Comparison of ENCODE assay signal across 9 mouse cellular contexts in genomic region chr17:42310136-42310535, GRCm38 (mm10). TPM values are rescaled to one million over a fixed set of nuclear protein-coding genes. Genes with fewer than 3 reads are reported as not detected.
"Had no signal": no experiment of that assay in that cellular context is flagged by ENCODE, and none has a peak within 500 bp of the region (broad histone marks: within the 10 kb centered on the region; RNA-seq: fewer than 3 reads in every experiment).

No protein-coding gene starts in this region.

- DNase-seq: lung, adult 2 months; lung, postnatal 14 days; lung, postnatal 36 days; right cerebral cortex, postnatal 14 days; thymus, adult 18-20 months; thymus, postnatal 14 days; thymus, postnatal 36 days had no signal

RNA-seq across cellular contexts. Expression of gene Ptchd4, which starts 5.6 kb away (rescaled TPM):
- total RNA-seq: monocyte, adult 5-6 weeks; neutrophil, adult 5-6 weeks had no signal
